Mouse (Mus musculus): ENCODE measurements around the gene Sesn1. TPM values are rescaled to one million over a fixed set of nuclear protein-coding genes. Genes with fewer than 3 reads are reported as not detected.

Sesn1 gene
- total RNA-seq (2012; rRNA removed) (11.7 and 13.2 TPM in 2 replicates), polyA plus RNA-seq (2012; ENCODE audit: insufficient read depth in 1 of 2, insufficient read length in 2 of 2, low read depth in 1 of 2, low replicate concordance in 2 of 2, missing spikeins in 1 of 2) (10 to 100 TPM in 1 of 2 experiments, not detected in 1; 11.7 TPM)

DNA sequence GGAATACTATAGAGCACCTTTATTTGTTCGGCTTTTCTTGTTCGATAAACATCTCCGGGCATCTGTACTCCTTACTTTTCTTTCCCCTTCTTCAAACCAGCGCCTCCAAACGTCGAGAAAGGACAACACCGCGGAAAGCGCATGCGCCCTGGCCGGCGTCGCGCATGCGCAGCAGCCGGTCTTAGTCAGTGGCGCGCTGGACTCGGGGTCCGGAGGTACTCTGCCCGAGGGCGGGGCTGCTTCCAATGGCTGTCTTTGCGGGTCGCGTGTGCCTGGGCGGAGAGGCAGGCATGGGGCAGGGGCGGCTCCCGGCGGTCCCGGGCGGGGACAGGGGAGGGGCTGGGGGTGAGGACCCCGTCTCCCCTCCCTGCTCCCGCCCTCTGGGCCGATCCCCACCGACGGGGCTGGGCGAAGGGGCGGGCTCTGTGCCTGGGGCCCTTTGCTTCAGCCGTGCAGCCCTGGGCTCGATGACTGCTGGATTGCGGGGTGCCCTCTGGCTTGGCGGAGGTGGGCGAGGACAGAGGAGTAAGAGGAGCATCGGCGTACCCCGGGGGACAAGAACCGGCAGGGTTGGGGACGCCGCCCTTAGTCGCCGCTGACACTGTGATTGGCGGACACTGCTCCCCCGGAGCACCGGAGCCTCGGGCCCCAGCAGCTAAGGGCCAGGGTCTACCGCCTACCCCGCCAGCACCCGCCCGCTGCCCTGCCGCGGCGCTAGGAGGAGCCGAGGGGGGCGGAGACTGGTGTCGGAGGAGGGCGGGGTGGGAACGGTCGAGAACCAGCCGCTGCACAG is at the start of gene Sesn1, which contains the start of gene Cep57l1:
Gene Sesn1, plus strand, starts transcription at position 165 of the 793 bp plus-strand sequence.
Gene Cep57l1, minus strand, starts transcription at position 101 of the 793 bp plus-strand sequence.
- peak within 1 kb of the TSS; percentile 82 for H3K9ac ChIP-seq (ENCODE audit: control insufficient read depth, low read depth, low read length, poor library complexity, severe bottlenecking)
- peaks cover 0 to 22% of the 10 kb centered on the region in 2 experiments; a peak in 2 of 4 replicates for H3K36me3 ChIP-seq (ENCODE audit: control insufficient read depth in 1 of 2, insufficient read depth in 2 of 2, low read length in 2 of 2)
- H3K27ac ChIP-seq (ENCODE audit: control insufficient read depth, low read depth, low read length), result peak within 1 kb of the TSS; percentile 94
- peaks cover 5 to 14% of the 10 kb centered on the region in 2 experiments for H3K4me1 ChIP-seq (ENCODE audit: control insufficient read depth in 1 of 2, insufficient read depth in 2 of 2, low read length in 2 of 2)
- H3K27me3 ChIP-seq (ENCODE audit: control insufficient read depth in 1 of 2, insufficient read depth in 2 of 2, low read length in 2 of 2), result no peaks in the 10 kb centered on the region
- H3K9me3 ChIP-seq (replicated peaks; ENCODE audit: insufficient read depth, low read length), result no peaks in the 10 kb centered on the region
- H3K79me2 ChIP-seq (ENCODE audit: control insufficient read depth, insufficient read depth, low read length, poor library complexity), result peaks cover 18% of the 10 kb centered on the region
- peak; percentile 97 for DNase-seq (ENCODE audit: low read depth, low spot score)
- H3K4me3 ChIP-seq (ENCODE audit: control insufficient read depth in 1 of 2, insufficient read depth in 1 of 2, low read depth in 2 of 2, low read length in 2 of 2), result peak within 1 kb of the TSS; percentile 64 to 76
- no peak for TF ChIP-seq TCF12 (IDR thresholded peaks at IDR 0.05; ENCODE audit: low read depth, low read length)
- 0 out of 2 replicates have a peak, but pooled peaks have one; percentile 40 for TF ChIP-seq ETS1 (IDR thresholded peaks at IDR 0.05; ENCODE audit: low read depth, low read length)
- TF ChIP-seq POLR2A (IDR thresholded peaks at IDR 0.05; ENCODE audit: control insufficient read depth in 1 of 2, insufficient read depth in 1 of 2, low read depth in 1 of 2, low read length in 2 of 2, poor library complexity in 1 of 2), result peak; percentile 34 to 36; a peak in 3 of 4 replicates
- no peak for TF ChIP-seq ZMIZ1 (IDR thresholded peaks at IDR 0.05; ENCODE audit: low read depth, low read length)
- no peak for TF ChIP-seq MEF2A (IDR thresholded peaks at IDR 0.05; ENCODE audit: extremely low read depth, insufficient replicate concordance, low read depth, low read length, poor library complexity, severe bottlenecking)
- no peak for TF ChIP-seq CHD2 (IDR thresholded peaks at IDR 0.05; ENCODE audit: low read length)
- no peak for TF ChIP-seq ZKSCAN1 (IDR thresholded peaks at IDR 0.05; ENCODE audit: low read depth, low read length)
- peak; percentile 63; the same call in 1 of the 2 replicates for TF ChIP-seq SIN3A (IDR thresholded peaks at IDR 0.05; ENCODE audit: low read length)
- 0 out of 2 replicates have a peak, but pooled peaks have one; percentile 9 for TF ChIP-seq BHLHE40 (IDR thresholded peaks at IDR 0.05; ENCODE audit: borderline replicate concordance, low read depth, low read length)
- TF ChIP-seq KAT2A (conservative IDR thresholded peaks at IDR 0.05; ENCODE audit: low read depth, low read length), result peak; percentile 12; the same call in 1 of the 2 replicates
- peak; percentile 22; the same call in 1 of the 2 replicates for TF ChIP-seq USF1 (IDR thresholded peaks at IDR 0.05; ENCODE audit: low read depth, low read length)
- peak in 1 of 3 experiments; percentile 11; a peak in 1 of 6 replicates for TF ChIP-seq CTCF (IDR thresholded peaks at IDR 0.05 in 2 of 3, conservative IDR thresholded peaks at IDR 0.05 in 1 of 3; ENCODE audit: control insufficient read depth in 1 of 3, insufficient read depth in 1 of 3, low read depth in 2 of 3, low read length in 3 of 3, poor library complexity in 1 of 3, severe bottlenecking in 1 of 3)
- TF ChIP-seq GATA1 (IDR thresholded peaks at IDR 0.05; ENCODE audit: low read depth, low read length), result no peak
- TF ChIP-seq MAZ (IDR thresholded peaks at IDR 0.05; ENCODE audit: low read depth, low read length), result peak; percentile 88
- TF ChIP-seq MXI1 (IDR thresholded peaks at IDR 0.05; ENCODE audit: low read depth, low read length), result peak; percentile 74
- TF ChIP-seq NRF1 (IDR thresholded peaks at IDR 0.05; ENCODE audit: insufficient read depth, low read depth, low read length, poor library complexity, severe bottlenecking), result peak; percentile 97
- TF ChIP-seq POLR2AphosphoS2 (IDR thresholded peaks at IDR 0.05; ENCODE audit: low read length), result 0 out of 2 replicates have a peak, but pooled peaks have one; percentile 16
- TF ChIP-seq USF2 (IDR thresholded peaks at IDR 0.05; ENCODE audit: borderline replicate concordance in 1 of 2, insufficient read depth in 1 of 2, low read depth in 1 of 2, low read length in 2 of 2), result no peak
- peak; percentile 52; the same call in 1 of the 2 replicates for TF ChIP-seq HCFC1 (IDR thresholded peaks at IDR 0.05; ENCODE audit: low read depth, low read length)
- no peak for TF ChIP-seq MAFK (IDR thresholded peaks at IDR 0.05; ENCODE audit: borderline replicate concordance, low read depth, low read length)
- TF ChIP-seq E2F4 (IDR thresholded peaks at IDR 0.05; ENCODE audit: borderline replicate concordance, low read depth, low read length), result 0 out of 2 replicates have a peak, but pooled peaks have one; percentile 32
- TF ChIP-seq RCOR1 (IDR thresholded peaks at IDR 0.05; ENCODE audit: low read depth, low read length), result no peak
- peak; percentile 66 for TF ChIP-seq NELFE (IDR thresholded peaks at IDR 0.05; ENCODE audit: low read depth, low read length)
- no peak for TF ChIP-seq CHD1 (IDR thresholded peaks at IDR 0.05; ENCODE audit: low read depth, low read length)
- TF ChIP-seq UBTF (IDR thresholded peaks at IDR 0.05; ENCODE audit: borderline replicate concordance, insufficient read depth, low read depth, low read length), result 0 out of 2 replicates have a peak, but pooled peaks have one; percentile 51
- TF ChIP-seq TAL1 (IDR thresholded peaks at IDR 0.05; ENCODE audit: low read length), result no peak

Data from MEL (cell line).